Mouse (Mus musculus) megakaryocyte, adult 5-6 weeks (primary cell): ENCODE data around the gene Tecpr2. TPM values are rescaled to one million over a fixed set of nuclear protein-coding genes. Genes with fewer than 3 reads are reported as not detected.
A peak's percentile ranks its signal among the peaks of the same experiment; 100 is the strongest.

ENCODE experiments used
- ATAC-seq: 2 replicates; pipeline ENCODE4 v1.8.0; 2016; ENCODE audit warnings: mild to moderate bottlenecking, inconsistent platforms; ENCODE audit not compliant: poor library complexity, severe bottlenecking
- total RNA-seq, 2 experiments: library from RNA; stranded (forward) in 1 of 2; stranded (reverse) in 1 of 2; fragments of 153-499, 151-499 nt in 1 of 2; fragments of 221-1000, 200-1000 nt in 1 of 2; gene quantifications; 2 replicates each; pipeline versions ENCODE4 v1.2.3 to v1.2.4; 2015 to 2017

Gene Tecpr2
- total RNA-seq, 2 experiments from 2014 or later = 3.7 to 5.0 TPM

DNA sequence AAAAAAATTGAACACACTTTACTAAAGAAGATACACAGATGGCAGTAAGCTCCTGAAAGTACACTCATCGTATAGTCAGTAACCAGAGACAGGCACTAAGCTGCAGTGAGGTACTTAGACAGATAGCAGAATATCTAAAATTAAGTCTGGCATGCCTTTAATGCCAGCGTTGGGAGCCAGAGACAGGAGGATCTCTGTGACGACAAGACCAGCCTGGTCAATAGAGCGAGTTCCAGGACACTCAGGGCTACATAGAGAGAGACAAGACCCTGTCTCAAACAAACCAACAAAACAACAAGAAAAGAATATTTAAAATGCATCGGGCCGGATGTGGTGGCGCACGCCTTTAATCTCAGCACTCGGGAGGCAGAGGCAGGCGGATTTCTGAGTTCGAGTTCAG, 109.0 kb downstream of the Tecpr2 start:
- no peak for ATAC-seq

DNA sequence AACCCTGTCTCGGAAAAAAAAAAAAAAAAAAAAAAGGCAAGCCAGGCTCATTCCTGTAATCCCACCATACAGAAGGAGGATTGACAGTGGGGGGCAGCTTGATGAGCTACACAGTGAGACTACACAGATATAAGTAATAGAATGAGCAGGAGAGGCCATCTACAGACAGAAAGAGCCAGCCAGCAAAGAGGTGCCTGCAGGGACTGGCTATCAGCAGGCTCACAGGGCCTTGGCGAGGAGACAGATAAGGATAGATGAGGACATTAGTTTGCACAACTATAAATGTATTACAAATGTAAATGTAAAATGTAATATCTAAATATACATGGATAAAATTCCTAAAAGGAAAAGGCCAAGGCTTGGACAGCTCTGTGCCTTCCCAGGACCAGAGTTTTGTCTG, 110.8 kb downstream of the Tecpr2 start:
- no peak for ATAC-seq

- ATAC-seq = no peak
Measured at GRCm38 (mm10) chr12:111000956-111001355, 111.9 kb downstream of the Tecpr2 start.

DNA sequence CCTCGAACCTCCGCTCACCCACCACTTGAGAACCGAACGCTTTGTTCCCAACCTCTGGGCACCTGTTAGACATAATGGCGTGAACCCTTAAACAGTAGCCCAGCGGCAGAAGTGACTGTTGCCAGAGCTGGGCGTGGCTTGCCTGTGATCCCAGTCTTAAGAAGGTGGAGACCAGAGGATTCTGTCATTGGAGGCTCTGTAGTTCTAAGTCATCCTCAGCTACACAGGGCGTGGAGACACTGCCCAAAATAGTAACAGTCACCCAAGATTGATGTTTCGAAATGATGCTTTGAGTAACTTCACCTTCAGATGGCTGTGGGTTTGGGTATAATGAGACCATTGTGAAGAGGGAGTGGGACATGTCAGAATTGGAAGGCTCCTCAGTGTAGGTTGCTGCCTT, 115.1 kb downstream of the Tecpr2 start:
- peak; percentile 80 for ATAC-seq

GRCm38 (mm10) chr12:111005803-111006202, 116.7 kb downstream of the Tecpr2 start:
- no peak for ATAC-seq

- ATAC-seq = no peak
Measured at GRCm38 (mm10) chr12:111006339-111006738, 117.3 kb downstream of the Tecpr2 start.

DNA sequence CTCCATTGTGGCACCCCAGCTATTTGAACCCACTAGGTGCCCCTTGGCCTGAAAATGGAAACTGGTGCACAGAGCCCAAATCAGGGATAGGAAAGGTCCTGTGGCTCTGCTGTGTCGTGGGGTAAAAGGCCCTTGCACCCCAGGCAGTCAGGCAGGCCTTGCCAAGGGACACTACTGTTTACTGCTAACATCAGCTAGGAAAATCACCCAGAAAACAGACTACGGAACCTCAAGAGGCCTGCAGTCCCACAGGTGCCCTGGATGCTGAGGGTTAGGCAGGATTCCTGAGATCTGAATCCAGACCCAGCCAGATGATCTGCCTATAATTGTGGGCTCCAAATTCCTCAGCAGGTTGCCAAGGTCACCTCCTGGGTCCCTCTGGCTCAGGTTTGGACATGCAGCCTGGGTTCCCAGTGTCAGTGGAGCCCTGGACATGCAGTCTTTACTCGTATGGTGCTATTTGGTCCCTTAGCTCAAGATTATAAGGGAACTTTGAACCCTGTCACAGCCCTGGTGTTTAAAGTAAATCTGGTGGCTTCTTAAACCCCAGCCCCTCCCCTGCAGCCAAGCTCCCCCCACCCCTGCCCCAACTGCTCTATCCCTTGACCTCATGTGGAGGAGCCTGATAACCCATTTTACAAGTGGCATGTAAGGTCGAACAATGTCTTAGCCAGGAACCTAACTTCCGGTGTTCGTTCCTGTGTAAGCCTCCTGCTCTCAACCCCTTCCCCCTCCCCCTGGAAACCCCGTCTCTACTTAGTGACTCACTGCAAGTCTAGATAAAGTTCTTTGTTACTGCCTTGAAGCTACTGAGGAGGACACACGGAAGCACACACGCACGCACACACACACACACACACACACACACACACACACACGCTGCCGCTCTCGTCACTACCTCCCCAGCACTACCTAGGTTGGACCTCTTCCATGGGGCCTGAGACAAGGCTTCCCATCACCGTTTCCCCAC, 118.4 kb downstream of the Tecpr2 start:
- peak; percentile 39 for ATAC-seq

GRCm38 (mm10) chr12:111008500-111009490, 119.7 kb downstream of the Tecpr2 start:
- no peak for ATAC-seq

DNA sequence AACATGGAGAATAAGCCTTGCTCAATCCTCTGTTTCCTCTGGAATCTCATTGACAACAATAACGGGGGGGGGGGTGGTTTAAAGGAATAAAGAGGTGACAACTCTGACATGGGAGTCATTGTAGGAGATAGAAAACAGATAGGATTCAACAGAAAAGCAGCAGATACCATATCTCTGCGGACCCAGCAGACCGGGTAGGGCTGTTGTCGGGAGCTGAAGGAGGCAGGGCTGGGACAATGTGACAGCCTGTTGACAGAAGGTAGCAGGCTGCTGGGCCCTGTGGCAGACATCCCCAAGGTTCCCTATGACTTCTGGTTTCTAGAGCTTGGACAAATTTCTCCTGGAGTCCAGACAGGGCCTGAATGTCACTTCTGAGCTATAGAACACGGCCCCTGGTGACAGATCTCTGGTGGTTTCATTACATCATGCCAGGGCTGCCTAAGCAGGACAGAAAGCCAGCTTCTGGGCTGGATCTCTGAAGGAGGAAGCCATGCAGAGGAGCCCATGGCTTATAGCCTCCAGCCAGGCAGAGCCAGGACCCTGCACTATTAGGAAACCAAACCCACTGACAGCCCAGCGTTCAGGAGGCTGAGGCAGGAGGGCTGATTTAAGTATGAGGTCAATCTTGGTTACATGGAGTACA, 120.7 kb downstream of the Tecpr2 start:
- peak; percentile 58 for ATAC-seq

- ATAC-seq = peak; percentile 67
Measured at GRCm38 (mm10) chr12:111016807-111017206, 127.7 kb downstream of the Tecpr2 start.

- ATAC-seq = no peak
Measured at GRCm38 (mm10) chr12:111018068-111018467, 129.0 kb downstream of the Tecpr2 start.

- ATAC-seq = no peak
Measured at GRCm38 (mm10) chr12:111019086-111019485, 130.0 kb downstream of the Tecpr2 start.

GRCm38 (mm10) chr12:111021138-111021537, 132.1 kb downstream of the Tecpr2 start:
- ATAC-seq = no peak

- no peak for ATAC-seq
Measured at GRCm38 (mm10) chr12:111021577-111021976, 132.5 kb downstream of the Tecpr2 start.

Other genes with a start within 250 kb of the Tecpr2 start
- not detected in 2 replicates for gene 1700001K19Rik, start 206.6 kb upstream of the Tecpr2 start, total RNA-seq (2015)
- gene 1700001K19Rik, start 206.6 kb upstream of the Tecpr2 start, total RNA-seq (2017) = not detected in 2 replicates
- gene Hsp90aa1, start 186.5 kb upstream of the Tecpr2 start, total RNA-seq (2015) = 343 and 353 TPM in 2 replicates
- gene Hsp90aa1, start 186.5 kb upstream of the Tecpr2 start, total RNA-seq (2017) = 494 and 587 TPM in 2 replicates
- gene Wdr20, start 151.3 kb upstream of the Tecpr2 start, total RNA-seq (2015) = 24.2 and 24.7 TPM in 2 replicates
- 28.5 and 37.5 TPM in 2 replicates for gene Wdr20, start 151.3 kb upstream of the Tecpr2 start, total RNA-seq (2017)
- gene Mok, start 48.3 kb upstream of the Tecpr2 start, total RNA-seq (2015) = 1.5 and 1.6 TPM in 2 replicates
- gene Mok, start 48.3 kb upstream of the Tecpr2 start, total RNA-seq (2017) = 1.4 and 1.6 TPM in 2 replicates
- 3.3 and 4.5 TPM in 2 replicates for gene Zfp839, start 39.0 kb upstream of the Tecpr2 start, total RNA-seq (2015)
- 5.5 and 6.2 TPM in 2 replicates for gene Zfp839, start 39.0 kb upstream of the Tecpr2 start, total RNA-seq (2017)
- gene Cinp, start 119 bp upstream of the Tecpr2 start, total RNA-seq (2015) = 20.3 and 31.8 TPM in 2 replicates
- gene Cinp, start 119 bp upstream of the Tecpr2 start, total RNA-seq (2017) = 32.5 and 36.4 TPM in 2 replicates
- gene Ankrd9, start 89.8 kb downstream of the Tecpr2 start, total RNA-seq (2015) = 1.6 and 2.8 TPM in 2 replicates
- 3.0 and 3.3 TPM in 2 replicates for gene Ankrd9, start 89.8 kb downstream of the Tecpr2 start, total RNA-seq (2017)
- gene Rcor1, start 150.1 kb downstream of the Tecpr2 start, total RNA-seq (2015) = 30.6 and 33.5 TPM in 2 replicates
- 22.8 and 29.4 TPM in 2 replicates for gene Rcor1, start 150.1 kb downstream of the Tecpr2 start, total RNA-seq (2017)